8 mouse cellular contexts compared by ENCODE assay signal in the genomic region with DNA sequence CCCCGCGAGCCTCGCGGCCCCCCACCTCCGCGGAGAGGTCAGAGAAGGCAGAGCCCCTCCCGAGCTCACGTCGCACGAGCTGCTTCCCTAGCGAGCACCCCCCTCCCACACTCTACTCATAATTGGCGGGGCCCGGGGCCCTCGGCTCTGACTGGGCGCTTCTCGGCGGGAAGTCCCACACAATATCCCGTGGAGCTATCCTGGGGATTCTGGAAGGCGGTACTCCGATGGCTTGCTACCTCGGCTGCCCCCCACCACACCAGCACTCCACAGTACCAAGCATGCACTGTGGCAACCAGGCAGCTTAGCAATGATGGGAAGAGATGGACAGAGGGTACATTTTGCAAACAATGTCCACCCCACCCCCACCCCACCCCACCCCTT. TPM values are rescaled to one million over a fixed set of nuclear protein-coding genes. Genes with fewer than 3 reads are reported as not detected.
DNase-seq lines count a peak whose midpoint lies in the region; ATAC-seq and TF ChIP-seq lines count a peak whose summit lies in the region.

No protein-coding gene starts in this region.

- no peaks in the 10 kb centered on the region for H3K36me3 ChIP-seq in heart, embryonic 11.5 days (ENCODE audit: control insufficient read depth, insufficient read depth, low read length)
- H3K36me3 ChIP-seq in CH12.LX (replicated peaks in 1 of 2; ENCODE audit: control insufficient read depth in 1 of 2, insufficient read depth in 1 of 2, low read length in 1 of 2): peaks cover 0 to 4% of the 10 kb centered on the region in 2 experiments
- H3K36me3 ChIP-seq in forebrain, postnatal 0 days (ENCODE audit: insufficient read depth): no peaks in the 10 kb centered on the region

- in situ Hi-C loops in CH12.LX (cut with MboI; ENCODE audit: low pct_ligation_motif_present, low pct_unique_long_range_greater_than_20kb, low sequenced_read_pairs): no loop called here

- TF ChIP-seq RAD21 in CH12.LX (IDR thresholded peaks at IDR 0.05; ENCODE audit: low read depth, low read length): no peak

- no peak for TF ChIP-seq CTCF in CH12.LX (conservative IDR thresholded peaks at IDR 0.05 in 1 of 2, IDR thresholded peaks at IDR 0.05 in 1 of 2; ENCODE audit: low read depth in 2 of 2, low read length in 2 of 2)
- TF ChIP-seq CTCF in forebrain, postnatal 0 days (IDR thresholded peaks at IDR 0.05; ENCODE audit: low read depth): no peak

- ATAC-seq in heart, embryonic 11.5 days (replicated peaks; ENCODE audit: insufficient number of reproducible peaks, low FRiP score, low TSS enrichment): peak; percentile 56
- peak; percentile 16 for ATAC-seq in forebrain, postnatal 0 days

- H3K9me3 ChIP-seq in heart, embryonic 11.5 days (replicated peaks; ENCODE audit: control insufficient read depth, low read length): no peaks in the 10 kb centered on the region
- H3K9me3 ChIP-seq in CH12.LX (replicated peaks; ENCODE audit: low read length): no peaks in the 10 kb centered on the region
- H3K9me3 ChIP-seq in forebrain, postnatal 0 days (ENCODE audit: low read length): no peaks in the 10 kb centered on the region

- peaks cover 9% of the 10 kb centered on the region for H3K79me2 ChIP-seq in CH12.LX (replicated peaks; ENCODE audit: control insufficient read depth, extremely low read depth, insufficient read depth, poor library complexity, severe bottlenecking)

- dilution Hi-C loops in CH12.LX (cut with MboI; ENCODE audit: extremely low pct_ligation_motif_present, extremely low pct_unique_long_range_greater_than_20kb, low sequenced_read_pairs): no loop called here

- H3K27ac ChIP-seq in heart, embryonic 11.5 days (ENCODE audit: low read depth, low read length): peak overlapping the region; percentile 86
- 0 out of 2 replicates have a peak overlapping the region, but pooled peaks have one; percentile 68 for H3K27ac ChIP-seq in CH12.LX (ENCODE audit: insufficient read depth, low read depth)
- H3K27ac ChIP-seq in forebrain, postnatal 0 days (ENCODE audit: low read depth, low read length): no peak overlapping the region

- no peak for DNase-seq in heart, adult 11 months
- DNase-seq in CH12.LX (ENCODE audit: extremely low read depth): no peak
- no peak for DNase-seq in forebrain, postnatal 0 days
- peak; percentile 11 for DNase-seq in lung, postnatal 14 days
- DNase-seq in layer of hippocampus, postnatal 14 days (ENCODE audit: low spot score in 2 of 2): no peak
- DNase-seq in adrenal gland, postnatal 14 days: no peak
- DNase-seq in left cerebral cortex, postnatal 4 days: no peak

- H3K4me1 ChIP-seq in heart, embryonic 11.5 days (ENCODE audit: control insufficient read depth, insufficient read depth, low read length): peaks cover 13% of the 10 kb centered on the region
- H3K4me1 ChIP-seq in CH12.LX (ENCODE audit: control insufficient read depth in 1 of 2, insufficient read depth in 2 of 2): peaks cover 13 to 35% of the 10 kb centered on the region in 2 experiments
- no peaks in the 10 kb centered on the region for H3K4me1 ChIP-seq in forebrain, postnatal 0 days (ENCODE audit: insufficient read depth)

- no peak for TF ChIP-seq EP300 in CH12.LX (IDR thresholded peaks at IDR 0.05; ENCODE audit: low read length)

- peak overlapping the region; percentile 62 for H3K4me3 ChIP-seq in heart, embryonic 11.5 days (ENCODE audit: low read depth, low read length)
- H3K4me3 ChIP-seq in CH12.LX (replicated peaks in 1 of 3; ENCODE audit: low read depth in 2 of 3, low read length in 2 of 3, poor library complexity in 1 of 3): peak overlapping the region; percentile 28 to 88 (median 61)
- H3K4me3 ChIP-seq in forebrain, postnatal 0 days (ENCODE audit: low read depth, low read length): peak overlapping the region; percentile 34

- H3K27me3 ChIP-seq in heart, embryonic 11.5 days (ENCODE audit: control insufficient read depth, insufficient read depth, low read length): peaks cover 9% of the 10 kb centered on the region; the same call in 1 of the 2 replicates
- no peaks in the 10 kb centered on the region for H3K27me3 ChIP-seq in CH12.LX (replicated peaks)
- H3K27me3 ChIP-seq in forebrain, postnatal 0 days (ENCODE audit: insufficient read depth, low read length): no peaks in the 10 kb centered on the region

- peak overlapping the region; percentile 79 for H3K9ac ChIP-seq in heart, embryonic 11.5 days (ENCODE audit: low read depth, low read length)
- peak overlapping the region; percentile 28; the same call in 1 of the 2 replicates for H3K9ac ChIP-seq in CH12.LX (ENCODE audit: insufficient read depth, low read depth)
- H3K9ac ChIP-seq in forebrain, postnatal 0 days: no peak overlapping the region

- WGBS in heart, embryonic 11.5 days (ENCODE audit: insufficient replicate concordance): 23% methylated on average over 18 of the region's 21 CpGs
- 42% methylated on average over 21 of the region's 21 CpGs for WGBS in forebrain, postnatal 0 days

- intact Hi-C loops in left cerebral cortex, postnatal 4 days (cut with DNase I): no loop called here

- H3K4me2 ChIP-seq in heart, embryonic 11.5 days: peak overlapping the region; percentile 62
- H3K4me2 ChIP-seq in CH12.LX (ENCODE audit: insufficient read depth, low read depth, poor library complexity, severe bottlenecking): peak overlapping the region; percentile 60
- peak overlapping the region; percentile 42 for H3K4me2 ChIP-seq in forebrain, postnatal 0 days (ENCODE audit: low read depth)

- no peak for TF ChIP-seq POLR2A in CH12.LX (IDR thresholded peaks at IDR 0.05; ENCODE audit: low read depth, low read length)

TF ChIP-seq in CH12.LX, 34 proteins besides CTCF, POLR2A, EP300 and RAD21:
- TF ChIP-seq ZC3H11A (IDR thresholded peaks at IDR 0.05; ENCODE audit: low read depth, low read length) (no peak), MAX (IDR thresholded peaks at IDR 0.05; ENCODE audit: low read length) (no peak), IRF4 (IDR thresholded peaks at IDR 0.05; ENCODE audit: low read depth, low read length) (no peak), USF2 (conservative IDR thresholded peaks at IDR 0.05; ENCODE audit: low read depth, low read length) (no peak), MAZ (IDR thresholded peaks at IDR 0.05; ENCODE audit: low read depth, low read length) (no peak), BHLHE40 (IDR thresholded peaks at IDR 0.05; ENCODE audit: low read depth, low read length) (no peak), NELFE (IDR thresholded peaks at IDR 0.05; ENCODE audit: low read depth, low read length) (no peak), GABPA (IDR thresholded peaks at IDR 0.05; ENCODE audit: insufficient replicate concordance, low read depth, low read length) (no peak), PAX5 (IDR thresholded peaks at IDR 0.05; ENCODE audit: low read length) (no peak), TCF12 (IDR thresholded peaks at IDR 0.05; ENCODE audit: low read depth, low read length) (no peak), RCOR1 (conservative IDR thresholded peaks at IDR 0.05; ENCODE audit: low read depth, low read length) (no peak), ZNF384 (IDR thresholded peaks at IDR 0.05; ENCODE audit: low read depth, low read length) (no peak), MYC (IDR thresholded peaks at IDR 0.05; ENCODE audit: low read depth, low read length) (no peak), CHD1 (IDR thresholded peaks at IDR 0.05; ENCODE audit: low read depth, low read length) (no peak), HCFC1 (IDR thresholded peaks at IDR 0.05; ENCODE audit: low read depth, low read length) (no peak), E2F4 (IDR thresholded peaks at IDR 0.05; ENCODE audit: insufficient replicate concordance, low read depth, low read length) (no peak), JUND (conservative IDR thresholded peaks at IDR 0.05; ENCODE audit: low read depth, low read length) (no peak)

RNA-seq across cellular contexts. Expression of a gene that starts 8.4 kb away (rescaled TPM):
- polyA plus RNA-seq in heart, embryonic 11.5 days (2014; fragmentation: Nextera tagmentation; extraction: Ambion mirVana): 14.3 and 17.3 TPM in 2 replicates
- total RNA-seq in CH12.LX (2012; rRNA removed) (4.8 and 5.3 TPM in 2 replicates), CH12.LX (2014; rRNA removed) (0.82 and 1.4 TPM in 2 replicates)
- 10.1 and 12.4 TPM in 2 replicates for polyA plus RNA-seq in CH12.LX (2012; ENCODE audit: insufficient read length, low read depth)
- 0.54 and 1.8 TPM in 2 replicates for total RNA-seq in forebrain, postnatal 0 days (2014; rRNA removed)
- polyA plus RNA-seq in forebrain, postnatal 0 days (2015; fragmentation: Nextera tagmentation; extraction: Ambion mirVana): 0.13 and 0.24 TPM in 2 replicates
- 1 to 10 TPM in 1 of 2 experiments, under 1 TPM in 1; 0.98 to 1.2 TPM for total RNA-seq in layer of hippocampus, postnatal 14 days (2021)
- 13.9 and 18.0 TPM in 2 replicates for total RNA-seq in adrenal gland, postnatal 14 days (2021)
- total RNA-seq in left cerebral cortex, postnatal 4 days (2021): 1 to 10 TPM; 1.1 to 1.5 TPM

RNA-seq across cellular contexts. Expression of a gene that starts 58.9 kb away (rescaled TPM):
- polyA plus RNA-seq in heart, embryonic 11.5 days (2014; fragmentation: Nextera tagmentation; extraction: Ambion mirVana): 96.4 and 120 TPM in 2 replicates
- total RNA-seq in CH12.LX (2012; rRNA removed) (32.7 and 46.3 TPM in 2 replicates), CH12.LX (2014; rRNA removed) (30.3 and 32.0 TPM in 2 replicates)
- polyA plus RNA-seq in CH12.LX (2012; ENCODE audit: insufficient read length, low read depth): 57.3 and 61.4 TPM in 2 replicates
- 13.9 and 15.5 TPM in 2 replicates for total RNA-seq in forebrain, postnatal 0 days (2014; rRNA removed)
- 28.0 and 28.2 TPM in 2 replicates for polyA plus RNA-seq in forebrain, postnatal 0 days (2015; fragmentation: Nextera tagmentation; extraction: Ambion mirVana)
- total RNA-seq in layer of hippocampus, postnatal 14 days (2021): 10 to 100 TPM; 29.9 to 33.2 TPM
- 192 and 208 TPM in 2 replicates for total RNA-seq in adrenal gland, postnatal 14 days (2021)
- total RNA-seq in left cerebral cortex, postnatal 4 days (2021): 10 to 100 TPM; 22.3 to 25.2 TPM
